Mouse (Mus musculus) liver, postnatal 0 days (tissue): ENCODE measurements around the gene Oaz1.
A peak's percentile ranks its signal among the peaks of the same experiment; 100 is the strongest.

Experiments used
- CTCF ChIP-seq: sonication (generic); IDR thresholded peaks from 2 replicates; pipeline ENCODE4 v1.5.1; 2016; ENCODE audit warnings: antibody characterized with exemption, low read depth
- EP300 ChIP-seq: IDR thresholded peaks from 2 replicates; pipeline ENCODE4 v1.6.1; 2016; ENCODE audit warnings: antibody characterized with exemption, low read depth, mild to moderate bottlenecking

GRCm38 (mm10) chr10:80798150-80799006, 28.1 kb upstream of the Oaz1 start, which contains the start of the genes Sf3a2 and Plekhj1:
- TF ChIP-seq CTCF (peak; percentile 18; the same call in 1 of the 2 replicates), EP300 (peak; percentile 26; the same call in 1 of the 2 replicates)
